Mouse (Mus musculus) intestine, embryonic 16.5 days (tissue): ENCODE measurements around the gene Lamp1. TPM values are rescaled to one million over a fixed set of nuclear protein-coding genes. Genes with fewer than 3 reads are reported as not detected.
A peak's percentile ranks its signal among the peaks of the same experiment; 100 is the strongest.

Experiments used
- ATAC-seq: fragments of 200-750 bp; cut with Nextera tagmentation; 2 replicates; pipeline ENCODE4 v1.8.0; 2017; ENCODE audit warnings: moderate TSS enrichment, moderate library complexity
- H3K27ac ChIP-seq: fragments of 300-500 bp; sonication (generic); 2 replicates; pipeline ENCODE4 v1.5.1; 2014; ENCODE audit warnings: mild to moderate bottlenecking, low read length
- H3K27me3 ChIP-seq: fragments of 300-500 bp; sonication (generic); replicated peaks from 2 replicates; pipeline ENCODE4 v1.6.1; 2014; ENCODE audit warnings: low read length, control low read depth, mixed read lengths; ENCODE audit not compliant: control insufficient read depth, insufficient read depth
- H3K36me3 ChIP-seq: fragments of 300-500 bp; sonication (generic); 2 replicates; pipeline ENCODE4 v1.6.1; 2014; ENCODE audit warnings: low read length, control low read depth; ENCODE audit not compliant: control insufficient read depth, insufficient read depth
- H3K4me1 ChIP-seq: fragments of 300-500 bp; sonication (generic); 2 replicates; pipeline ENCODE4 v1.6.1; 2014; ENCODE audit warnings: low read length, control low read depth, mixed read lengths; ENCODE audit not compliant: control insufficient read depth, insufficient read depth
- H3K4me2 ChIP-seq: fragments of 300-500 bp; sonication (generic); 2 replicates; pipeline ENCODE4 v1.6.1; 2014; ENCODE audit warnings: low read depth, low read length, control low read depth
- H3K4me3 ChIP-seq: fragments of 300-500 bp; sonication (generic); 2 replicates; pipeline ENCODE4 v1.5.1; 2014; ENCODE audit warnings: mild to moderate bottlenecking, low read length
- H3K9ac ChIP-seq: fragments of 300-500 bp; sonication (generic); 2 replicates; pipeline ENCODE4 v1.6.1; 2014; ENCODE audit warnings: low read depth, low read length
- H3K9me3 ChIP-seq: fragments of 300-500 bp; sonication (generic); 2 replicates; pipeline ENCODE4 v1.6.1; 2016; ENCODE audit warnings: low read length, control low read depth; ENCODE audit not compliant: control insufficient read depth
- WGBS: fragments of 180-500 bp; shearing (Covaris S2); extraction: QIAGEN DNeasy Blood & Tissue Kit; methylation state at CpG from one replicate; pipeline ENCODE4 v1.1.7; 2014; 5-methylcytosine and 5-hydroxymethylcytosine counted together
- polyA plus RNA-seq: library from polyadenylated mRNA; unstranded; fragments of >200 nt; fragmentation: Nextera tagmentation; extraction: Ambion mirVana; gene quantifications from 2 replicates; pipeline ENCODE4 v1.2.1, GENCODE M21; 2015

Lamp1 gene
- polyA plus RNA-seq, 1 experiment from 2014 or later: 256 TPM

DNA sequence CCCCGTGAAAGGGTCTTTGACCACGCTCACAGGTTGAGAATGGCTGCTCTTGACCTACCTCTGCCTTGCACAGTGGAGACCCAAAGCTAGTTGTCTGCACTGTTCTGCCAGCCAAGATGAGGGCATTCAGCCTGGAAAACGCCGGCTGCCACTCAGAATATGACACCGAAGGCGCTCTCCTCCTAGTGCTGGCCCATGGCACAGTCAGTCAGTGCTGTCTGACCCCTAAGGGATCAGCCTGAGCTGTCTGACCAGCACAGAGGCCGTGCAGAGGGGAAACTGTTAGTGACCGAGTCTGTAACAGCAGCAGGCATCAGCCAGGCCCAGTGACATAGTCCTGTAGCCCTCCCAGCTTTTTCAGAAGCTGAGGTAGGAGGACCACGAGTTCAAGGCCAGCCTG, 28.3 kb downstream of the Lamp1 start:
- no peaks in the 10 kb centered on the region for H3K27me3 ChIP-seq
- H3K9me3 ChIP-seq: no peaks in the 10 kb centered on the region
- H3K4me2 ChIP-seq: no peak overlapping the region
- 80% methylated on average over 9 of the region's 9 CpGs for whole genome bisulfite sequencing
- H3K9ac ChIP-seq: no peak overlapping the region
- ATAC-seq: no peak
- H3K27ac ChIP-seq: no peak overlapping the region
- no peaks in the 10 kb centered on the region for H3K4me1 ChIP-seq
- H3K36me3 ChIP-seq: no peaks in the 10 kb centered on the region
- no peak overlapping the region for H3K4me3 ChIP-seq

DNA sequence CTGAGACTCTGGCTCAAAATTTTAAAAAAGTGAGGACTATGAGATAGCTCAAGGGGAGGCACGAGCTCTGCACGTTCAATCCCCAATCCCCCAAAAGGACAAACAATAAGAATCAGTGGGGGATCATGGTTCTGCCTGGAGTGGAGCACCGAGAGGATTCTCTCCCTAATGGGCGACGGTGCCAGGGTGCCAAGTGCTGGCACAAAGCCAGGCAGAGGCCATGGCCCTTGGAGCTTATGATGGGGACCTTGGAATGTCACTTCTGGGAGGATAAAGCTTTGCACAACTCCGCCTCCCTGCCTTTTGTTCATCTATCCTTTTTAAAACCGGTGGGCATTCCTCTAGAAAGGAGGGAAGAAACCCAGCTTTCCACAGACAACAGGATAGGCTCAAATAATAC, 28.7 kb downstream of the Lamp1 start:
- Histone ChIP-seq H3K4me2 (no peak overlapping the region), H3K9me3 (no peaks in the 10 kb centered on the region), H3K4me3 (no peak overlapping the region), H3K27me3 (no peaks in the 10 kb centered on the region), H3K27ac (no peak overlapping the region), H3K36me3 (no peaks in the 10 kb centered on the region), H3K4me1 (no peaks in the 10 kb centered on the region), H3K9ac (no peak overlapping the region)
- WGBS: 73% methylated on average over 7 of the region's 7 CpGs
- no peak for ATAC-seq

GRCm38 (mm10) chr8:13188052-13188555, 29.1 kb downstream of the Lamp1 start:
- Histone ChIP-seq H3K4me3 (no peak overlapping the region), H3K4me2 (no peak overlapping the region), H3K9ac (no peak overlapping the region), H3K9me3 (no peaks in the 10 kb centered on the region), H3K27me3 (no peaks in the 10 kb centered on the region), H3K36me3 (no peaks in the 10 kb centered on the region), H3K4me1 (no peaks in the 10 kb centered on the region), H3K27ac (no peak overlapping the region)
- no peak for ATAC-seq
- WGBS: 91% methylated on average over 13 of the region's 13 CpGs

DNA sequence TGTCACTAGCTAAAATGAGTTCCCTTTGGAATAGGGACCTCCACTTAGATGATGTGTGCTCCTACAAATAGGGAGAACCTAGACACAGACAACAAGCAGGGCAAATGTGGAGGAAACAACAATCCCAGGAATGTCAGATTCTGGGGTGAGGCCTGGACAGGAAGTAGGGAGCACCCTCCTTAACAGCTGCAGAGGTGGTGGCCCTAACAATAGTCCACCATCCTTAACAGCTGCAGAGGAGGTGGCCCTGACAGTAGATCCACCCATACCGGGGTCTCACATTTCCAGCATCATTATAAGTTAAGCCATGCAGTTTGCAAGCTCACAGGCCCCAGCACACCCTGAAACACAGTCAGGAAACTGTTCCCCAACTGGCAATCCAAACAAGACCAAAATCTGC, 29.9 kb downstream of the Lamp1 start:
- Histone ChIP-seq H3K27me3 (no peaks in the 10 kb centered on the region), H3K4me1 (no peaks in the 10 kb centered on the region), H3K4me3 (no peak overlapping the region), H3K9me3 (no peaks in the 10 kb centered on the region), H3K9ac (no peak overlapping the region), H3K36me3 (no peaks in the 10 kb centered on the region), H3K27ac (no peak overlapping the region), H3K4me2 (no peak overlapping the region)
- WGBS: 87% methylated on average over 1 of the region's 1 CpGs
- no peak for ATAC-seq

GRCm38 (mm10) chr8:13190235-13190634, 31.3 kb downstream of the Lamp1 start:
- WGBS: 87% methylated on average over 8 of the region's 8 CpGs

DNA sequence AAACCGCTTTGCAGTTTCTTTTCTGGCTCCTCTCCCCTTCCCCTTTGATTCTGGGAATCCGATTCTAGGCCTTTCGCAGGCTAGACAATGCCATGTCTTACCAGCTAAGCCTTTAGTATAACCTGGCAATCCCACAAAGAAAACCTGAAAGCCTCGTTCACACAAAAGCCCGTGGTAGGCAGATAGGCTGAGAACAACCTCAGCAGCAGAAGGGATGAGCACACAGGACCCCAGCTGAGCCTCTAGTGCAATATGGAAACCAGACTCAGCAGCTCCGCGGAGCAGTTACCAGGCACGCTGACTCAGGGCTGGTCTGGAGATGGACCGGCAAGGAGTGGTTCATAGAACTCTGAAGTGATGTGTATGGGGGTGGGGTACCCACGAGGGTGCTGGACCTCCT, 35.9 kb downstream of the Lamp1 start:
- Histone ChIP-seq H3K9ac (no peak overlapping the region), H3K4me1 (peaks cover 3% of the 10 kb centered on the region; the same call in 1 of the 2 replicates), H3K9me3 (no peaks in the 10 kb centered on the region), H3K27me3 (no peaks in the 10 kb centered on the region), H3K4me3 (no peak overlapping the region), H3K27ac (no peak overlapping the region), H3K4me2 (no peak overlapping the region), H3K36me3 (no peaks in the 10 kb centered on the region)
- ATAC-seq: no peak
- 53% methylated on average over 10 of the region's 10 CpGs for WGBS

More at GRCm38 (mm10) chr8:13190235-13190634, 31.3 kb downstream of the Lamp1 start:
- Histone ChIP-seq H3K27me3 (no peaks in the 10 kb centered on the region), H3K4me1 (no peaks in the 10 kb centered on the region), H3K4me3 (no peak overlapping the region), H3K4me2 (no peak overlapping the region), H3K27ac (no peak overlapping the region), H3K36me3 (no peaks in the 10 kb centered on the region), H3K9ac (no peak overlapping the region), H3K9me3 (no peaks in the 10 kb centered on the region)
- no peak for ATAC-seq

DNA sequence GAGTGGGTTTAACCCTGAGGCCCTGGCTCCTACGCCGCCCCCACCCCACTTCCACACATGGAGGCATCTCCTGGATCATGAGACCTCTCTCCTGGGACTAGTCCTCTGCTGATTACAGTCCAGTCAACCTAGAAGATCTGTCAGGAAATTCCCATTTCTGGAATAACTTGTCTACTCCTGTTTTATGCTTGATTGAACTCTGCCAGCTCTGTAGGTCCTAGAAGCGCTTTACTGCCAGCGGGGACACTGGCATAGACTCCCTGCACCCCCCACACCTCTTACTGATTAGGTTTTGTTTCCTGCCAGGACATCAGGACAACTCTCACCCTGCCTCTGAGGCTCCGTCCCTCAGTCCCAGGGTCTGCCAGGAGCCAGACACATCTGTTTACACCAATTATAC, 38.5 kb downstream of the Lamp1 start:
- ATAC-seq: no peak
- Histone ChIP-seq H3K27me3 (0 out of 2 replicates have a peak, but pooled peaks cover 2% of the 10 kb centered on the region), H3K27ac (no peak overlapping the region), H3K4me3 (no peak overlapping the region), H3K36me3 (no peaks in the 10 kb centered on the region), H3K4me2 (no peak overlapping the region), H3K9ac (no peak overlapping the region), H3K9me3 (no peaks in the 10 kb centered on the region), H3K4me1 (peaks cover 6% of the 10 kb centered on the region; the same call in 1 of the 2 replicates)
- WGBS: 85% methylated on average over 5 of the region's 5 CpGs

GRCm38 (mm10) chr8:13199385-13200061, 40.6 kb downstream of the Lamp1 start:
- peak overlapping the region; percentile 84 for H3K9ac ChIP-seq
- ATAC-seq: peak; percentile 75
- 19% methylated on average over 14 of the region's 14 CpGs for WGBS

DNA sequence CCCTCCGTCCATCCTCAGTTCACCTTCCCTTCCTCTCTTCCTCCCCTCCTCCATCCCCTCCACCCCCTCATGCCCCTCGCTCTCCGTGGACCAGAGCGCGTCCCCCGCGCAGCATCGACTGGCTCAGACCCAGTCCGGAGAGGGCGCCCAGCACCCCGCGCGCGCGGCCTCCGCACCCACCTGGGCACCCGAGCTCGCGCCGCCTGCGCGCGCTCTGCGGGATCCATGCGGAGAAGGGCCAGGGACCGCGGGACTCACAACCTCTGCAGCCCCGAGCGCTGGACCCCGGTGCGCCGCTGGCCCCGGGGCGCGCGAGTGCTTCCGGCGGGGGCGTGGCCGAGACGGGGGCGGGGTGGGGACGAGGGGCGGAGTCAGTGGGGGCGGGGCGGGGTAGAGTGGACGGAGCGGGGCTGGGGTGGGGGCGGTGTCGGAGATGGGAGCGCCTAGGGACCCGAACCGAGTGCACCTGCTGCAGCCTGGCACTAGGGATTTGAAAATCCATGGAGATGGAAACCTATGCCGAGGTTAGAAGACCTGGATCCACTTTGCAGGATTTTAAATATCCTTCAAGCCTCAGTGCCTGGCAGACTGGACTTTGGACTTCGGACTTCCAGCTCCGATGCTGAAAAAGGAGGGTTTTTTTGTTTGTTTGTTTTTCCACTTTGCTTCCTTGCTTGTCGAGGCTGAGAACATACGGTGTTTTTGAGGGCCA, 41.5 kb downstream of the Lamp1 start, which contains the start of gene Grtp1:
Grtp1 (minus strand) TSS at position 320 of the 712 bp plus-strand sequence.
- Histone ChIP-seq H3K4me3 (peak within 1 kb of the TSS; percentile 85), H3K9me3 (no peaks in the 10 kb centered on the region), H3K4me2 (peak within 1 kb of the TSS; percentile 83), H3K9ac (peak within 1 kb of the TSS; percentile 84), H3K27me3 (0 out of 2 replicates have a peak, but pooled peaks cover 10% of the 10 kb centered on the region), H3K36me3 (no peaks in the 10 kb centered on the region), H3K4me1 (peaks cover 13% of the 10 kb centered on the region), H3K27ac (peak within 1 kb of the TSS; percentile 83)
- peak; percentile 54 for ATAC-seq
- 1% methylated on average over 52 of the region's 58 CpGs for WGBS

More at GRCm38 (mm10) chr8:13199385-13200061, 40.6 kb downstream of the Lamp1 start:
- peak overlapping the region; percentile 85 for H3K4me3 ChIP-seq
- H3K9me3 ChIP-seq: no peaks in the 10 kb centered on the region
- peak overlapping the region; percentile 83 for H3K4me2 ChIP-seq
- H3K27ac ChIP-seq: peak overlapping the region; percentile 83
- H3K4me1 ChIP-seq: peaks cover 8% of the 10 kb centered on the region
- 0 out of 2 replicates have a peak, but pooled peaks cover 10% of the 10 kb centered on the region for H3K27me3 ChIP-seq
- no peaks in the 10 kb centered on the region for H3K36me3 ChIP-seq
